Mouse (Mus musculus): ENCODE data around the gene Rin3. TPM values are rescaled to one million over a fixed set of nuclear protein-coding genes. Genes with fewer than 3 reads are reported as not detected.
A peak's percentile ranks its signal among the peaks of the same experiment; 100 is the strongest.

Gene Rin3
- total and polyA plus RNA-seq, 2 experiments from 2014 or later: 1.9 to 3.3 TPM

GRCm38 (mm10) chr12:102345031-102345815, 62.4 kb downstream of the Rin3 start:
- ATAC-seq: no peak

DNA sequence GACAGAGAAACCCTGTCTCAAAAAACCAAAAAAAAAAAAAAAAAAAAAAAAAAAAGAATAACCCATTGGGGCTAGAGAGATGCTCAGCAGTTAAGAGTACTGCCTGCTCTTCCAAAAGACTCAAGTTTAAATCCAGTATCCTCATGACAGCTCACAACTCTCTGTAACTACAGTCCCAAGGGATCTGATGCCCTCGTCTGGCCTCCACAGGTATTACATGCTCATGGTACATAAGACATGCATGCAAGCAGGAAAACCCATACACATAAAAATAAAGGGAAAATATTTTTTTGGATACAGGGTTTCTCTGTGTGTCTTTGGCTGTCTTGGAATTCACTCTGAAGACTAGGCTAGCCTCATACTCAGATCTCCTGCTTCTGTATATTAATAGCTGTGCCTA, 63.7 kb downstream of the Rin3 start:
- H3K9me3 ChIP-seq (ENCODE audit: low read length): no peaks in the 10 kb centered on the region
- H3K36me3 ChIP-seq (ENCODE audit: insufficient read depth): no peaks in the 10 kb centered on the region
- peak; percentile 68 for TF ChIP-seq CTCF (IDR thresholded peaks at IDR 0.05; ENCODE audit: low read depth)
- 5% methylated on average over 1 of the region's 1 CpGs for WGBS
- H3K4me2 ChIP-seq (ENCODE audit: low read depth): no peak overlapping the region
- no peak overlapping the region for H3K4me3 ChIP-seq (ENCODE audit: low read depth, low read length)
- no peak overlapping the region for H3K9ac ChIP-seq
- no peaks in the 10 kb centered on the region for H3K27me3 ChIP-seq (ENCODE audit: insufficient read depth, low read length)
- no peaks in the 10 kb centered on the region for H3K4me1 ChIP-seq (ENCODE audit: insufficient read depth)
- peak; percentile 27; the same call in 1 of the 2 replicates for ATAC-seq
- peak; percentile 43 for DNase-seq
- no peak overlapping the region for H3K27ac ChIP-seq (ENCODE audit: low read depth, low read length)

More at GRCm38 (mm10) chr12:102345031-102345815, 62.4 kb downstream of the Rin3 start:
- Histone ChIP-seq H3K4me3 (ENCODE audit: low read depth, low read length) (no peak overlapping the region), H3K9ac (no peak overlapping the region), H3K27ac (ENCODE audit: low read depth, low read length) (no peak overlapping the region), H3K36me3 (ENCODE audit: insufficient read depth) (no peaks in the 10 kb centered on the region), H3K9me3 (ENCODE audit: low read length) (no peaks in the 10 kb centered on the region), H3K4me2 (ENCODE audit: low read depth) (no peak overlapping the region), H3K4me1 (ENCODE audit: insufficient read depth) (no peaks in the 10 kb centered on the region), H3K27me3 (ENCODE audit: insufficient read depth, low read length) (no peaks in the 10 kb centered on the region)
- no peak for DNase-seq
- no peak for TF ChIP-seq CTCF (IDR thresholded peaks at IDR 0.05; ENCODE audit: low read depth)
- 61% methylated on average over 14 of the region's 14 CpGs for WGBS

DNA sequence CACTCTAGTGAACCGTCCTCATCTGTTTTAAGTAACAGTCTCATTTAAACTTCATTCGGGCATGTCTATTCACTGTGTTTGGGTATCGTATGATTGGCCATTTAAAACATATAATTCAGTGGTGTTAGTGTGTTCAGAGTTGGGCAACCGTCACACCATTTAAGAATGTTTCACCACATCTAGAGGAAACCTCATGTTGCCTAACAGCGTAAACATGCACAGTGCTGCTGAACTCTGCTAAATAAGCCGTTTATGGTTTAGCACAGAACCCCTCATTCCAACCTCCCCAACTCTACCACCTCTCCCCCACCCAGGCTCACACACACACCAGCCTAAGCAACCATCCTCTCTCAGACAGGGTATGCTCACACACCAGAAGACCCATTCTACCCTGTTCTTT, 65.6 kb downstream of the Rin3 start:
- 92% methylated on average over 6 of the region's 6 CpGs for WGBS
- no peaks in the 10 kb centered on the region for H3K36me3 ChIP-seq (ENCODE audit: insufficient read depth)
- no peak overlapping the region for H3K27ac ChIP-seq (ENCODE audit: low read depth, low read length)
- no peak for TF ChIP-seq CTCF (IDR thresholded peaks at IDR 0.05; ENCODE audit: low read depth)
- H3K9me3 ChIP-seq (ENCODE audit: low read length): no peaks in the 10 kb centered on the region
- no peak for DNase-seq
- no peaks in the 10 kb centered on the region for H3K27me3 ChIP-seq (ENCODE audit: insufficient read depth, low read length)
- H3K4me1 ChIP-seq (ENCODE audit: insufficient read depth): no peaks in the 10 kb centered on the region
- ATAC-seq: no peak
- H3K4me2 ChIP-seq (ENCODE audit: low read depth): no peak overlapping the region
- no peak overlapping the region for H3K4me3 ChIP-seq (ENCODE audit: low read depth, low read length)
- H3K9ac ChIP-seq: no peak overlapping the region

DNA sequence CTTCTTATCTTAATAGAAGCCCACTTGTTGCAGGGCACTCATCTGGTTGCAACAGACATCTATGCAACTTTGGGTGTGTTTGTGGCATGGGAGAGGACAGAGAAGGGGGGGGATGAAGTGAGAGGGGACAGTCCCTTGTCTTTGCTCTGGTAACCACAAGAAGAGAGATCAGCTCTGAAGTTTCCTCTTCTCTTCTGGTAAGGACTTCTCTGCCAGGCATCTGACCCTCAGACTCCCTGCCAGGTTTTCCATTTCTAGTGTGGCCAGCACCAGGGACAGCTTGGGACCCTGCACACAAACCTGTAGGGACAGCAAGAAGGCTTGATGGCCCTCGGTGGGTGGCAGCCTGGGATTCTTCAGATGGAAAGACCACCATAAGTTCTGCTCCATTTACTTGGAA, 68.1 kb downstream of the Rin3 start:
- ATAC-seq: no peak

GRCm38 (mm10) chr12:102354126-102354984, 71.5 kb downstream of the Rin3 start:
- H3K36me3 ChIP-seq (ENCODE audit: insufficient read depth): no peaks in the 10 kb centered on the region
- H3K4me3 ChIP-seq (ENCODE audit: low read depth, low read length): no peak overlapping the region
- H3K27me3 ChIP-seq (ENCODE audit: insufficient read depth, low read length): no peaks in the 10 kb centered on the region
- 88% methylated on average over 10 of the region's 10 CpGs for WGBS
- H3K9ac ChIP-seq: no peak overlapping the region
- H3K4me1 ChIP-seq (ENCODE audit: insufficient read depth): no peaks in the 10 kb centered on the region
- ATAC-seq (no peak), DNase-seq (no peak)
- H3K4me2 ChIP-seq (ENCODE audit: low read depth): no peak overlapping the region
- no peak overlapping the region for H3K27ac ChIP-seq (ENCODE audit: low read depth, low read length)
- TF ChIP-seq CTCF (IDR thresholded peaks at IDR 0.05; ENCODE audit: low read depth): no peak
- no peaks in the 10 kb centered on the region for H3K9me3 ChIP-seq (ENCODE audit: low read length)

More for the DNA sequence above, 68.1 kb downstream of the Rin3 start:
- Histone ChIP-seq H3K9me3 (ENCODE audit: low read length) (no peaks in the 10 kb centered on the region), H3K27ac (ENCODE audit: low read depth, low read length) (no peak overlapping the region), H3K4me2 (ENCODE audit: low read depth) (no peak overlapping the region), H3K4me1 (ENCODE audit: insufficient read depth) (no peaks in the 10 kb centered on the region), H3K36me3 (ENCODE audit: insufficient read depth) (no peaks in the 10 kb centered on the region), H3K27me3 (ENCODE audit: insufficient read depth, low read length) (no peaks in the 10 kb centered on the region), H3K4me3 (ENCODE audit: low read depth, low read length) (no peak overlapping the region), H3K9ac (no peak overlapping the region)
- no peak for TF ChIP-seq CTCF (IDR thresholded peaks at IDR 0.05; ENCODE audit: low read depth)
- WGBS: 85% methylated on average over 1 of the region's 1 CpGs
- no peak for DNase-seq

GRCm38 (mm10) chr12:102355784-102356183, 72.9 kb downstream of the Rin3 start:
- no peak overlapping the region for H3K9ac ChIP-seq
- no peak overlapping the region for H3K27ac ChIP-seq (ENCODE audit: low read depth, low read length)
- H3K4me1 ChIP-seq (ENCODE audit: insufficient read depth): no peaks in the 10 kb centered on the region
- DNase-seq (no peak), ATAC-seq (no peak)
- H3K4me2 ChIP-seq (ENCODE audit: low read depth): no peak overlapping the region
- H3K4me3 ChIP-seq (ENCODE audit: low read depth, low read length): no peak overlapping the region
- no peak for TF ChIP-seq CTCF (IDR thresholded peaks at IDR 0.05; ENCODE audit: low read depth)
- no peaks in the 10 kb centered on the region for H3K27me3 ChIP-seq (ENCODE audit: insufficient read depth, low read length)
- no peaks in the 10 kb centered on the region for H3K36me3 ChIP-seq (ENCODE audit: insufficient read depth)
- H3K9me3 ChIP-seq (ENCODE audit: low read length): no peaks in the 10 kb centered on the region

GRCm38 (mm10) chr12:102356781-102357180, 73.9 kb downstream of the Rin3 start:
- no peaks in the 10 kb centered on the region for H3K27me3 ChIP-seq (ENCODE audit: insufficient read depth, low read length)
- TF ChIP-seq CTCF (IDR thresholded peaks at IDR 0.05; ENCODE audit: low read depth): no peak
- H3K27ac ChIP-seq (ENCODE audit: low read depth, low read length): no peak overlapping the region
- no peaks in the 10 kb centered on the region for H3K36me3 ChIP-seq (ENCODE audit: insufficient read depth)
- no peak for ATAC-seq
- H3K9me3 ChIP-seq (ENCODE audit: low read length): no peaks in the 10 kb centered on the region
- no peaks in the 10 kb centered on the region for H3K4me1 ChIP-seq (ENCODE audit: insufficient read depth)
- no peak overlapping the region for H3K9ac ChIP-seq
- H3K4me2 ChIP-seq (ENCODE audit: low read depth): no peak overlapping the region
- no peak for DNase-seq
- WGBS: 97% methylated on average over 1 of the region's 1 CpGs
- H3K4me3 ChIP-seq (ENCODE audit: low read depth, low read length): no peak overlapping the region

Data from forebrain, postnatal 0 days (tissue).